Mouse (Mus musculus) cerebellum, postnatal 10 days (tissue): Measurements from ENCODE around the gene Samhd1.
"Not testable (repeated sequence)": the region's sequence is repeated elsewhere in the genome, so short reads cannot be mapped to it uniquely, and the experiment has no call there.

ENCODE experiments used
- DNase-seq, 2 experiments: peaks; one replicate each; pipeline ENCODE4 v3.0.0; 2021; ENCODE audit warnings: mixed read lengths in 2 of 2

The Samhd1 gene

GRCm38 (mm10) chr2:157135014-157135413 lies at the start of gene Samhd1:
Samhd1 (minus strand) TSS chr2:157135265.
- peak; percentile 89 to 95 for DNase-seq

- no peak for DNase-seq
Observed at GRCm38 (mm10) chr2:157178167-157178566, 43.1 kb upstream of the Samhd1 start.

- DNase-seq: no peak
Observed at GRCm38 (mm10) chr2:157176248-157176647, 41.2 kb upstream of the Samhd1 start.

- DNase-seq: no peak
Observed at GRCm38 (mm10) chr2:157174416-157174815, 39.4 kb upstream of the Samhd1 start.

- no peak for DNase-seq
Observed at GRCm38 (mm10) chr2:157173555-157173954, 38.5 kb upstream of the Samhd1 start.

- DNase-seq: no peak
Observed at GRCm38 (mm10) chr2:157172984-157173383, 37.9 kb upstream of the Samhd1 start.

- no peak for DNase-seq
Observed at GRCm38 (mm10) chr2:157170626-157171025, 35.6 kb upstream of the Samhd1 start.

GRCm38 (mm10) chr2:157170166-157170565 lies 35.1 kb upstream of the Samhd1 start:
- peak in 1 of 2 experiments; percentile 4 for DNase-seq

GRCm38 (mm10) chr2:157166371-157167080 lies 31.5 kb upstream of the Samhd1 start:
- no peak for DNase-seq

GRCm38 (mm10) chr2:157165312-157166224 lies 30.5 kb upstream of the Samhd1 start:
- DNase-seq: not testable (repeated sequence)

GRCm38 (mm10) chr2:157164101-157164500 lies 29.0 kb upstream of the Samhd1 start:
- no peak for DNase-seq

- no peak for DNase-seq
Observed at GRCm38 (mm10) chr2:157156079-157156478, 21.0 kb upstream of the Samhd1 start.

- no peak for DNase-seq
Observed at GRCm38 (mm10) chr2:157153235-157153634, 18.2 kb upstream of the Samhd1 start.

GRCm38 (mm10) chr2:157148417-157148816 lies 13.4 kb upstream of the Samhd1 start:
- no peak for DNase-seq

GRCm38 (mm10) chr2:157147397-157148020 lies 12.4 kb upstream of the Samhd1 start:
- no peak for DNase-seq

- no peak for DNase-seq
Observed at GRCm38 (mm10) chr2:157145173-157145572, 10.1 kb upstream of the Samhd1 start.

GRCm38 (mm10) chr2:157144132-157144531 lies 9.1 kb upstream of the Samhd1 start:
- DNase-seq: no peak

GRCm38 (mm10) chr2:157141962-157142361 lies 6.9 kb upstream of the Samhd1 start:
- DNase-seq: no peak

- DNase-seq: no peak
Observed at GRCm38 (mm10) chr2:157139251-157139802, 4.3 kb upstream of the Samhd1 start.

GRCm38 (mm10) chr2:157138808-157139207 lies 3.7 kb upstream of the Samhd1 start:
- no peak for DNase-seq

GRCm38 (mm10) chr2:157137959-157138731 lies 3.1 kb upstream of the Samhd1 start:
- no peak for DNase-seq

GRCm38 (mm10) chr2:157136646-157137045 lies 1.6 kb upstream of the Samhd1 start:
- peak in 1 of 2 experiments; percentile 23 for DNase-seq
